ENCODE assay signal across 7 mouse cellular contexts in the genomic region with DNA sequence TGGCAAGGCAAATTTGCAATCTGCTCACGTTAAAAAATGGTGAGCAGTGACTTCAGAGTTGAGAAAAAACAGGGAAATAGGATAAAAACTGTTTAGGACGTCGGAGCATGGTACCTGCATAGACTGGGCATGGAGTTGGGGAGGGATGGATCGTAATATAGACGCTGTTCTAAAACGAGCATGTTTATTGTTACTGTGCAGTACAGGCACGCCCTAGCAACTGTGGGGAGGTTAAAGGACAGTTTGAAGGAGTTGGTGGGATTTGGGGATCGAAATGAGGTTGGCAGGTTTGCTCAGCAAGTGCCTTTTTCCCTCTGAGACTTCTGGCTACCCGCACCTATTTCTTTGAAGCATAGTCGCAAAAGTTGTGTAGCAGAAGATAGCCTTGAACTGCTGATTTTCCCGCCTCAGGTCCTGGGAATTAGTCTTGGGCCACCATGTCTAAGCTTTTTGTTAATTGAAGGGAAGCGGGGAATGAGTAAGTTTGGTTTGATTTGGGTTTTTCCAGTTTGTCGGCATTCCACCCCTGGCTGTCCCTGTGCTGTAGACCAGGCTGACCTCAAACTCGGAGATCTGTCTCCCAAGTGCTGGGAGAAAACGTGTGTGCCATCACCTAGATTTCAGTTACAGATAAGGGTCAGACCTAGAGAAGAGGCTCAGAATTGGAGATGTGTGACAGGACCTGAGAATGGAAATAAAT. TPM values are rescaled to one million over a fixed set of nuclear protein-coding genes. Genes with fewer than 3 reads are reported as not detected.
DNase-seq lines count a peak whose midpoint lies in the region; ATAC-seq and TF ChIP-seq lines count a peak whose summit lies in the region.

No protein-coding gene starts in this region.

- peak overlapping the region; percentile 96 for H3K27ac ChIP-seq in testis, adult 2 months (ENCODE audit: control insufficient read depth, insufficient read depth, low read depth, low read length)
- H3K27ac ChIP-seq in intestine, postnatal 0 days (ENCODE audit: low read depth, low read length): peak overlapping the region; percentile 86

- H3K4me3 ChIP-seq in testis, adult 2 months (ENCODE audit: control insufficient read depth, low read depth, low read length): peak overlapping the region; percentile 98
- H3K4me3 ChIP-seq in intestine, postnatal 0 days (ENCODE audit: low read depth, low read length): peak overlapping the region; percentile 99

- WGBS in intestine, postnatal 0 days: 20% methylated on average over 15 of the region's 15 CpGs

- peak; percentile 37 for ATAC-seq in erythroblast, adult 5-6 weeks (replicated peaks; ENCODE audit: low FRiP score, poor library complexity, severe bottlenecking)
- peak; percentile 54 for ATAC-seq in intestine, postnatal 0 days

- H3K9me3 ChIP-seq in intestine, postnatal 0 days (ENCODE audit: control insufficient read depth): no peaks in the 10 kb centered on the region

- peak overlapping the region; percentile 54 for H3K9ac ChIP-seq in intestine, postnatal 0 days (ENCODE audit: low read depth, low read length)

- no peaks in the 10 kb centered on the region for H3K36me3 ChIP-seq in testis, adult 2 months (ENCODE audit: control insufficient read depth, insufficient read depth, low read length)
- no peaks in the 10 kb centered on the region for H3K36me3 ChIP-seq in intestine, postnatal 0 days (ENCODE audit: control insufficient read depth, insufficient read depth)

- no peak for TF ChIP-seq POLR2A in testis, adult 2 months (IDR thresholded peaks at IDR 0.05; ENCODE audit: control insufficient read depth, low read depth, low read length)

- H3K4me2 ChIP-seq in intestine, postnatal 0 days (replicated peaks; ENCODE audit: low read depth): peak overlapping the region; percentile 74

- no peak for DNase-seq in testis, postnatal 10 days (ENCODE audit: low spot score)
- DNase-seq in neural tube, embryonic 10.5 days (ENCODE audit: extremely low spot score, low spot score): peak; percentile 17
- no peak for DNase-seq in thymus, postnatal 25 days
- no peak for DNase-seq in embryo, embryonic 10.5 days (ENCODE audit: low spot score)

- no peak for TF ChIP-seq CTCF in testis, adult 2 months (IDR thresholded peaks at IDR 0.05; ENCODE audit: control insufficient read depth, insufficient read depth, insufficient replicate concordance, low read depth, low read length)
- TF ChIP-seq CTCF in intestine, postnatal 0 days (IDR thresholded peaks at IDR 0.05; ENCODE audit: low read depth): no peak

- no peaks in the 10 kb centered on the region for H3K27me3 ChIP-seq in testis, adult 2 months (ENCODE audit: control insufficient read depth, insufficient read depth, low read length)
- H3K27me3 ChIP-seq in intestine, postnatal 0 days (replicated peaks; ENCODE audit: control insufficient read depth, insufficient read depth, low read length): no peaks in the 10 kb centered on the region

- H3K4me1 ChIP-seq in testis, adult 2 months (ENCODE audit: control insufficient read depth, insufficient read depth, low read length): peaks cover 3% of the 10 kb centered on the region
- peaks cover 7% of the 10 kb centered on the region; the same call in 1 of the 2 replicates for H3K4me1 ChIP-seq in intestine, postnatal 0 days (replicated peaks; ENCODE audit: control insufficient read depth, insufficient read depth, low read length)

RNA-seq across cellular contexts. Expression of gene U2surp, which starts 0.7 kb away (rescaled TPM):
- polyA plus RNA-seq in testis, adult 2 months (2012; rRNA removed): 3.3 and 4.0 TPM in 2 replicates
- 46.0 and 63.0 TPM in 2 replicates for total RNA-seq in erythroblast, adult 5-6 weeks (2015; ENCODE audit: low replicate concordance)
- 50.9 and 52.0 TPM in 2 replicates for total RNA-seq in erythroblast, adult 5-6 weeks (2017; ENCODE audit: low replicate concordance)
- polyA plus RNA-seq in intestine, postnatal 0 days (2015; fragmentation: Nextera tagmentation; extraction: Ambion mirVana): 97.5 and 112 TPM in 2 replicates

RNA-seq across cellular contexts. Expression of gene Paqr9, which starts 47.0 kb away (rescaled TPM):
- 58.7 and 63.4 TPM in 2 replicates for polyA plus RNA-seq in testis, adult 2 months (2012; rRNA removed)
- total RNA-seq in erythroblast, adult 5-6 weeks (2015; ENCODE audit: low replicate concordance): 89.2 and 103 TPM in 2 replicates
- 114 and 145 TPM in 2 replicates for total RNA-seq in erythroblast, adult 5-6 weeks (2017; ENCODE audit: low replicate concordance)
- polyA plus RNA-seq in intestine, postnatal 0 days (2015; fragmentation: Nextera tagmentation; extraction: Ambion mirVana): 22.1 and 23.2 TPM in 2 replicates

Comparison
In these comparisons a context has a peak if more than half of its experiments do, and no peak if none do; other contexts are left out.
1. RNA of gene U2surp, which starts 0.7 kb away (polyA plus RNA-seq): 97.5 to 112 TPM in intestine, postnatal 0 days; 3.3 to 4.0 TPM in testis, adult 2 months; every median in the first group is over 10 times any median in the second.